Mouse (Mus musculus) layer of hippocampus, postnatal 10 days (tissue): ENCODE results near the gene D830030K20Rik. TPM values are rescaled to one million over a fixed set of nuclear protein-coding genes. Genes with fewer than 3 reads are reported as not detected.
"Not testable (repeated sequence)": the region's sequence is repeated elsewhere in the genome, so short reads cannot be mapped to it uniquely, and the experiment has no call there.

Source experiments
- DNase-seq, 2 experiments: peaks; one replicate each; pipeline ENCODE4 v3.0.0; 2021; ENCODE audit warnings: low spot score in 2 of 2
- long read RNA-seq: library from polyadenylated mRNA; stranded (forward); transcript quantifications from one replicate; pipeline ENCODE4 v2.0.0, GENCODE M21; 2023
- total RNA-seq, 2 experiments: library from RNA; stranded (reverse); gene quantifications; 2 replicates each; pipeline ENCODE4 v1.2.3; 2021

The D830030K20Rik gene
- 1 to 10 TPM; 5.7 to 9.6 TPM for total RNA-seq
- long read RNA-seq, partial matches to known transcripts: 0 of 6 reads
- long read RNA-seq, other reads (novel, unspliced or antisense): 3 of 6 reads

DNA sequence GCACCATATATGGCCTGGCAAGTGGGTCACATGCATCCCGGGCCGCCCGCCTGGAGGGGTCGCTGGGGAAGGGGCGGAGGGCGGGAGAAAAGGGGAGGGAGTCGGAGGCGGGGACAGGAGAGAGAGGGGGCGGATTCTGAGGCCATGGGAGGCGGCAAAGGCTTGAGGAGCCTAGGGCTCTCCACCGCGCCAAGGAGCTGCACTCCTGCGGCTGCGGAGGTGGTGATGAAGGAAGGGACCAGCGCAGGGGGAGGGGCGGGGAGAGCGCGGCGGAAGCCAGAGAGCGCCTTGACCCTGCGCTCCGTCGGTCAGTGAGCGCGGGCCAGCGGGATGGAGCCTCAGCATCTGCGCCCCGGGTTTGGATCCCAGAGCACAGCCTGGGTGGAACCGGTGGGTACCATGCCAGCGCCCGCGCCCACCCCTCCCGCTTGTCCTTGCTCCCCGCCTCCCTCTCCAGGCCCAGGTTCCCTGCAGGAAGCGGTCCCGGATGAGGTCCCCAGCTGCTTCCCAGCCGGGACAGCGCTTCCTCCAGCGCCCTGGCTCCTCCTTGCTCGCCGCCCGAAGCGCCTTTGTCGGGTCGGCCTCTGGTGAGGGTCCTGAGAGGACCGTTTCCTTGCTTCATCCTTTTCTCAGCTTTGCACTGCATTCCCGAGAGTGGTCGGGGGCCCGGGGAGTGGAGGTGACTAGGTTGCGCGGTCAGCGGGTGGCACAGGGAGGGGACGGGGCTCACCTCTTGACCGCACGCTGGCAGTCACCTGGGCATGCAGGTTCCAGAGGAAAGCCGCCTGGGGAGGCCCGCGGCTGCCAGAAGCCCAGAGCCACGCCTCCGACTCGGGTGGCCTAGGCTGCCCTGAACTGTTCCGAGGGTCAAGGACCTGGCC lies at the start of gene D830030K20Rik:
Gene D830030K20Rik (plus strand): TSS at position 217 of the 881 bp plus-strand sequence.
- DNase-seq: peak; percentile 3 to 8

DNA sequence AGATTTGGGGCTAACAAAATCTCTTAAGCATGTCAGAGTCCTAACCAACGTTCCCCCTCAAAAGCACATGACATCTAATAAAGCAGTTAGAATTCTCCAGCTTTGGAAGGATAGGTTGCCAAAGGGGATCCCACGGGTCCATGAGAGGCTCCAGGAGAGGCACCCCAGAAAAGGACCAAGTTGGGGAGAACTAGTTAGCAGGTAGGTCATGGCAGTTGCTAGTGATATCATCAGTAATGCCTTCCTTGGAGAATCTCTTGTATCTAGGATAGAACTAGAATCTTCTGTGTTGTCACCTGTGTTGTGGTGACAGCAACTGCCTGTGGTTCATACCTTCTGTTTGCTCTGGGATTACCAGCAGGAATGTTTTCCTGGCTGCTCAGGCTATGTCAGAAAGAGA lies 20.3 kb upstream of the D830030K20Rik start, which contains the start of gene Gm5795:
Gene Gm5795 (plus strand): TSS at position 301 of the 400 bp plus-strand sequence.
- DNase-seq: not testable (repeated sequence)

DNA sequence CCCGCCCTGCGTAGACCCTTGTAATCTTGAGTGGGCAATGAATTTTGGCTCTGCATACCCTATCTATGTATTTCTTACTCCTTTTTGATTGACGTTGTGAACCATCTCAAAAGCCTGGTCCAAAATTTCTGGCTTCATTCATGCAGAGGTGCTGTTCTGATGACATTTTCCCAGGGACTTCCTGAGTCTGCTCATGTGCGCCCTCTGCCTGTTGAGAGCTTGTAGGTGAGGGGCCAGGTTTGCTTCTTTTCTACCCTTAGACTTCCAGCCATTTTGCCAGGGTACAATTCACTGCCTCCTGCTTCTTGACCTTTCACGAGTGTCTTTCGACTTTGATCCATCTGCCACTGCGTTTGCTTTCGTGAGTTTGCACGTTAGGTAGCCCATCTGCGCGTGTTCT lies 1.1 kb downstream of the D830030K20Rik start:
- peak; percentile 11 to 28 for DNase-seq

DNA sequence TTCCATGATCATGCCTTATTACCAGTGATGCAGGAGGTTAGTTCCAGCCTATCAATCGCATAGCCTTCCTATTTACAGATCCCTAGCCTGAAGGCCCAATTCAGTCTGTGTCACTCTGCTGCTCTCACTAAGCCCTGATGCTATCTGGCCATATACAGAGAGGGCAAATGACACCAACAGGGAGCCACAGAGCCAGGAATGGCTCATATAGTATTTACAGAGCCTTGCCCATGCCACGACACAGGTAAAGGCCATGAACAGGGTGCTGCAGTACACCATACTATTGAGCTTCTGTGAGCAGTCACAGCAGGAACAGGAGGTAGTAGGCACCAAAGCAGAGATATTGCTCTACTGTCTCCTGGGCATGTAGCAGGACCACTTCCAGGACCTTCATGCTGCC lies 54.2 kb downstream of the D830030K20Rik start:
- DNase-seq: peak in 1 of 2 experiments; percentile 2

Other genes starting within 250 kb of the D830030K20Rik start
- gene Gm2888, start 178.5 kb upstream of the D830030K20Rik start, total RNA-seq: not detected
- gene Gm2897, start 159.2 kb upstream of the D830030K20Rik start, total RNA-seq: 1 to 10 TPM; 1.3 to 2.1 TPM
- gene Gm10340, start 74.5 kb upstream of the D830030K20Rik start, total RNA-seq: not detected
- gene Gm5795, start 20.2 kb upstream of the D830030K20Rik start, total RNA-seq: under 1 TPM in 1 of 2 experiments, not detected in 1; 0.69 TPM
- gene Gm2956, start 124.1 kb downstream of the D830030K20Rik start, total RNA-seq: 1 to 10 TPM in 1 of 2 experiments, not detected in 1; 3.7 TPM
- not detected for gene Gm10413, start 186.6 kb downstream of the D830030K20Rik start, total RNA-seq
- gene Gm10409, start 204.1 kb downstream of the D830030K20Rik start, total RNA-seq: 1 to 10 TPM; 7.7 to 9.7 TPM
- 1 to 10 TPM; 1.4 to 2.2 TPM for gene Gm3005, start 219.6 kb downstream of the D830030K20Rik start, total RNA-seq
- gene Gm10408, start 240.9 kb downstream of the D830030K20Rik start, total RNA-seq: not detected